Mouse (Mus musculus): Measurements from ENCODE around the gene Gas7.

The Gas7 gene

DNA sequence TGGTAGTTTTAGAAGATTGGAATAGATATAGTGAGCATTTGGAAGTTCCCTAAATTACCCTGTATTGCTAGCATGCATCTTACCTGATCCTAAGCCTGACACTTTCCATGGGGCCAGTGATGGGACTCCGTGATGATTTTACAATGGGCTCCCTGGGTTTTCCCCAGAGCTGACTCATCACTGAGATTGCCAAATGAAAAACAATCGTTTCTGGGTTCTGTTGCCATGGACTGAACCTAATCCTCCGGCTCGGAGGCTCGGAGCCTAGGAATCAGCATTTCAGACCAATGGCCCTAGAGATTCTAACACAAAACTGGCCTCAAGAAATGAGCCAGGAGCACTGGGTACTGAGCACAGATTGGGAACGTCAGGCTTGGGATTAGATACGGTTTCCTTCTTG, 167.1 kb downstream of the Gas7 start:
- no peak for DNase-seq (ENCODE audit: low spot score in 2 of 2)

- no peak for DNase-seq (ENCODE audit: low spot score in 2 of 2)
Measured at GRCm38 (mm10) chr11:67627179-67627578, 171.9 kb downstream of the Gas7 start.

DNA sequence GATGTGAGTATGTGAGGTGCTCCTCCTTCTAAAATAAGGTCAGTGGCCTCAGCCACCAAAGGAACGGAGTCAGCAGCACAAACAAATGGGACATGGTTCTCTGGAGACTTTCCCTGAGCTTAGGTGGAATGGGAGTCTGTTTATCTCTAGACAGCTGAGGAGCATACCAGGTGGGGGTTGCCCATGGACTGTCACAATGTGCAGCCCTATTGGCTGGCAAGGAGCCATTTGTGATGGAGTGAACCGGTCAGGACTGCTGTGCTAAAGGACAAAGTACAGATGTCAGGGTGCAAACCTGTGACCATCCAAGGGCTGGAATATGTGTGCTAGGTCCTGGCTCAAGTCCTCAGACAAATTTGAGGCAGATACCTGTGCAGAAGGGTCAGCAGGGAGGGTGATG, 173.3 kb downstream of the Gas7 start:
- no peak for DNase-seq (ENCODE audit: low spot score in 2 of 2)

GRCm38 (mm10) chr11:67632906-67633305, 177.7 kb downstream of the Gas7 start:
- DNase-seq (ENCODE audit: low spot score in 2 of 2), result no peak

- no peak for DNase-seq (ENCODE audit: low spot score in 2 of 2)
Measured at GRCm38 (mm10) chr11:67633620-67634229, 178.5 kb downstream of the Gas7 start.

- DNase-seq (ENCODE audit: low spot score in 2 of 2), result no peak
Measured at GRCm38 (mm10) chr11:67636201-67636600, 181.0 kb downstream of the Gas7 start.

DNA sequence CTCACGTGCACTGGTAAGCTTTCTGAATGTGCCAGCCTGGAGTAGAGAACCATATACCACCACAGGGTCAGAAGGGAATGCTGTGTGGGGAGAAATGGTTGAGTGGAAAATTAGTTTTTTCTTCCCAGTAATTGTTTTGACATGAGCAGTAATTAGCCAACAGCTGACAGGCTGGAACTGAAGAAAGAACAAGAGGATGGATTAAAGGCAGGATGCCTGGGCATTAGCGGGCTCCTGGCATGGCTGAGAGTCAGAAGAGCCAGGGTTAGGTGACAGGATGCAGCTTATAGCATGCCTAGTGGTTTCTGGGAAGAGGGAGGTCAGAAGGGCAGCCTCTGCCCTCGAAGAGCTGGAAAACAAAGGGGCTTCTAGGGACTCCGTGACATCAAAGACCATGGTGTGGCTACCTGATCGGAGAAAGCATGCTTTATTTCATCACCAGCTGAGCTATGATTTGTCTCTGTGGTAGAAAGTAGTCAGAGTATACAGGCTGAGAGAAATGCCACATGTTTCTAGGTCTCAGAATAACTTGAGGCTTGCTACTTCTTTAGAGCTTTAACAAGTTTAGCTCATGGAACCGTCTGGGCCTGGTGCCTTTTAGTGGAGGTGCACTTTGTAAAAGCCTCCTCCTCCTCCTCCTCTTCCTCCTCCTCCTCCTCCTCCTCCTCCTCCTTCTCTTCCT, 181.8 kb downstream of the Gas7 start:
- no peak for DNase-seq (ENCODE audit: low spot score in 2 of 2)

DNA sequence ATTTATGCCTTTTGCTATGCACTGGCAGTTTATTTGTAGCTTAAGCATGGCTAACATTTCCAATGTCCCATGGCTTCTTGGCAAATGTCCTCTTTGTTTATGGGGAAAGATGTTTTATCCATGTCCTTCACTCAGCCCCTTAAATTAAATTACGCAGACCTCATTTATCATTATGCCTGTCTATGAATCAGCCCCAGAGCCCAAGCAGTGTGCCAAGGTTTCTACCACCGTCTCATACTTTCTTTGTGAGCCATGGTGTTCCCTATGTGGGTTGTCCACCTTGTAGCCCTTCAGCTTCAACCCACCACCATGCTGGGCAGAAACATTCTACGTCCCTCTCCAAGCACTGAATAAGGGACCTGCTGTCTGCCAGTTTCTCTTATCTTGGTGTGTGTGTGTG, 183.2 kb downstream of the Gas7 start:
- no peak for DNase-seq (ENCODE audit: low spot score in 2 of 2)

DNA sequence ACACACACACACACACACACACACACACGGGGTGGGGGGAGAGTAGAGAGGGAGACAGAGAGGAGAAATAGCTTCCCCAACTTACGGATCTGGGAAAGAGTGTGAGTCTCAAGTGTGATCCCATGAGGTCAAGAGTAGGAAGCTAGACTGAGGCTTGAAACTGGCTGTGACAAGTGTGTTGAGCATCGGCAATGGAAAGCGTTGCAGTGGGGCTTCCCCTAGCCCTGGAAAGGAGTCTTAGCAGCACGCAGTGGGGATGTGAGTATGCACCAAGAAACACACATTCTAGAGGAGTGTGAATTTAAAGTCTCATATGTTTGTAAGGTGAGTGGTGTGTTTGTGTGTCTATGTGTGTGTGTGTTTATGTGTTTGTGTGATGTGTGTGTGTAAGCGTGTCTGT, 185.1 kb downstream of the Gas7 start:
- no peak for DNase-seq (ENCODE audit: low spot score in 2 of 2)

GRCm38 (mm10) chr11:67642421-67642820, 187.2 kb downstream of the Gas7 start:
- DNase-seq (ENCODE audit: low spot score in 2 of 2), result no peak

DNA sequence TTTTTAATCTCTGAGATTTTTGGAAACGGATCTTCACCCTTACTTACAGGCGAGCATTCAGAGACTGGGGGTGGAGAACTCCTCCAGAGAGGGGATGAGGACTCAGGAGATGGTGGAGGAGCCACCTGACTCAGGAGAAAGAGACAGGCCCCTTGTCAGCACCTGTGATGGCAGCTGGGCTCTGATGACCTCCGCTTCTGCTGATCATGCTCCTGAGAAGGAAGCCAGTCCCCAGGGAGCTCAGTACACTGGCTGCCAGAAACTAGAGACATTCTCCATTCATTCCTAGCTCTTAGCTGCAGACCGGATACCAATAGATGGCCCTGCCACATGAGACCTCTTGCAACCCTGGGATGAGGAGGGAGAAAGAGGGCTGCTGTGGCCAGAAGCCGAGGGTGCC, 187.6 kb downstream of the Gas7 start:
- no peak for DNase-seq (ENCODE audit: low spot score in 2 of 2)

GRCm38 (mm10) chr11:67643465-67643864, 188.2 kb downstream of the Gas7 start:
- no peak for DNase-seq (ENCODE audit: low spot score in 2 of 2)

DNA sequence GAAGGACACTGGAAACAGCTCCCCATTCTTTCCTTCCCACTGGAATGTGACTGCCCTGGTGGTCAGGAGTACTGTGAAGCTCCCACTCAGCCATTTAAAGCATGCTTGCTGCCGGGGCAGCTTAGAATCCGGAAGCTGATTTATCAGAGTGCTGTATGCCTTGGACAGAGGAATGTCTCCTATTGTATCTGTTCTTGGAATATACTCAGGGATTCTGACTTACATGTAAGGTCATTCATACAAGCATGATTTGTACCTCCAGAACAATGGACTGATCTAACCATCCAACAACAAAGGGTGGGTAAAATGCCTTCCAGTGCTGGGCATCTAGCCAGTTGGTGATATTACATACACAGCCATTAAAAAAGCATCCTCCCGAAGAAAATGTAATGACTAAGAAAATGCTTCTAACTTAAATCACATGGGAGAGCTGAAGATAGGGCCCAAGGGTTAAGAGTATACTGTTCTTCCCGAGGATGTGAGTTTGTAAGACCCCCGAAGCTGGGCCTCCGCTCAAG, 189.5 kb downstream of the Gas7 start:
- no peak for DNase-seq (ENCODE audit: low spot score in 2 of 2)

- peak; percentile 76 to 81 for DNase-seq (ENCODE audit: low spot score in 2 of 2)
Measured at GRCm38 (mm10) chr11:67647745-67648144, 192.5 kb downstream of the Gas7 start.

- peak; percentile 71 to 81 for DNase-seq (ENCODE audit: low spot score in 2 of 2)
Measured at GRCm38 (mm10) chr11:67648651-67649407, 193.6 kb downstream of the Gas7 start.

DNA sequence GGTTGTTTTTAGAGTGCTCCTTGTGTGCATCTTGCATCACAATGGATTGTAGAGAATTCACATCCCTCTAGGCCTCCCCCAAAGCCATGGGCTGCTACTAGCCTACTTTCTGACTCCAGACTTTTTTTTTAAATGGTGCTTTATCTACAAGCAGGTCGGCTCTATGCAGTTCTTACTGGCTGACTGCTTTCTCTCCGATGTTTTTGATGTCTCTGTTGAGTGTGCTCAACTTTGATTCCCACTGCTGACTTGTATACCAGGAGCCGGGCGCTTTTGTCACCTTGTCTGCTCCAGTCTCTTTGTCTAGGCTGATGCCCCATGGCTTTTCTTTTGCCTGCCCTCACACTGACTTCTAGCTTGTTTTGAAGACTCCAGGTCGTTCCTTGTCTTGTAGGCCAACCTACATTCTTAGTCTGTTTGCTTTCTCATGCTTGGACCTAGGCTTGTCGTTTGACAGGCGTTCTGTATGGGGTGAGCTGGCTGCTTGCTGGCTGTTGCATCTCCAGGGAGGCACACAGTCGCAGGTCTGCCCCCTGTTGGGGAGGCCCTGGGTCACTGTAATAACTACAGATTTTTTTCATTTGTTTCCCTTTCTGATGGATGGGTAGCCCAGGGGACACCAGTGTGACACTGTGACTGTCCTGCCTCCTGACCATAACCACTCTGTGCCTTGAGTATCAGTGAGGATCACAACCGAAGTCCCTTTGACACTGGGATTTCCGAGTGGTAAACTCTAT, 194.9 kb downstream of the Gas7 start:
- DNase-seq (ENCODE audit: low spot score in 2 of 2), result no peak

GRCm38 (mm10) chr11:67651731-67652130, 196.5 kb downstream of the Gas7 start:
- DNase-seq (ENCODE audit: low spot score in 2 of 2), result no peak

- peak in 1 of 2 experiments; percentile 63 for DNase-seq (ENCODE audit: low spot score in 2 of 2)
Measured at GRCm38 (mm10) chr11:67652194-67652892, 197.1 kb downstream of the Gas7 start.

DNA sequence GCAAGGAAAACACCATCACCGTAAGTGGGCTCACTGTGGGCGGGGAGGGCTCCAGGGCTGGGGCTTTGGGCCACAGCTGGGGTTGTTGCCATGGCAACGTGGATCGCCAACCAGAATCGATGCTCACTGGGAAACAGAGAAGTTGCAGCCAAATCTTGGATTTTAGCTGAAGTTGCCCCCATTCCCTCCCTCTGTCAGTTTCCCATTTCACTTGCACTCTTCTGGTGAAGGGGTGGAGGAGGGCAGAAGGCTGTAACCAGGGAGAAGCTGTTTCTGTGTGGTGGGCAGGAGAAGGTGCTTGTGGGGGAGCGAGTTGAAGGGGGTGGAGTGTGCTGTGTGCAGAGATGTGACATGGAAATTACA, 197.6 kb downstream of the Gas7 start:
- DNase-seq (ENCODE audit: low spot score in 2 of 2), result no peak

DNA sequence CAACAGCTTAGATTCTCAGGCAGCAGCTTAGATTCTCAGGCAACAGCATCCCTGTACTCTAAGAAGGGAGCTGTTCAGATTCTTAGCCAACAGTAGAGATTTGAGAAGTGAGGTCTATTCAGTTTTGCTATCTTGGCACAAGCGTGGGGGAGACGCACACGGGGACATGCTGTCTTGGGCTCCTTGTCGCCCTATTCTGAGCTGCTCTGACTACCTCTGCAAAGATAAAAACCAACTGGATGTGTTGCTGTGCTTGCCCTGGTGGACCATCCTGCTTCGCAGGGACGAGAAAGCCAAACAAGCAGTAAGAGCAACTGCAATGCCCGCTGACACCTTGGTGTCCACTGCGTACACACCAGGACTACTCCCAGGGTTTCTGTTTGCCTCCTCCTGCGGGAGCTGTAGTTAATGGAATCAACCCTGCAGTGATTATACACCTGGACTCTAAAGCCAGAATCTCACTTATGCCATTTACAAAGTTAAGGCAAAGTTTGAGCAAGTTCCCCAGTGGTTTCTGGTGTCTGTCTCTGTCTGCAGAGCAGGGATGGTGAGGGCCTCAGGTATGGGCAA, 198.4 kb downstream of the Gas7 start:
- no peak for DNase-seq (ENCODE audit: low spot score in 2 of 2)

- no peak for DNase-seq (ENCODE audit: low spot score in 2 of 2)
Measured at GRCm38 (mm10) chr11:67654514-67654913, 199.3 kb downstream of the Gas7 start.

Data from right cerebral cortex, adult 2 months (tissue).